Mouse (Mus musculus) midbrain, embryonic 16.5 days (tissue): Measurements from ENCODE around the gene Akap13. TPM values are rescaled to one million over a fixed set of nuclear protein-coding genes. Genes with fewer than 3 reads are reported as not detected.

Experiments used
- ATAC-seq: fragments of 200-750 bp; cut with Nextera tagmentation; 2 replicates; pipeline ENCODE4 v1.8.0; 2017; ENCODE audit warnings: moderate TSS enrichment
- H3K27ac ChIP-seq: fragments of 300-500 bp; sonication (generic); 2 replicates; pipeline ENCODE4 v1.5.1; 2014; ENCODE audit warnings: mild to moderate bottlenecking, low read length, mixed read lengths
- H3K27me3 ChIP-seq: fragments of 300-500 bp; sonication (generic); 2 replicates; pipeline ENCODE4 v1.6.1; 2014; ENCODE audit warnings: low read depth, low read length, mixed read lengths; ENCODE audit not compliant: control insufficient read depth, insufficient read depth
- H3K36me3 ChIP-seq: fragments of 300-500 bp; sonication (generic); 2 replicates; pipeline ENCODE4 v1.6.1; 2014; ENCODE audit warnings: mild to moderate bottlenecking, low read length, moderate library complexity, mixed read lengths; ENCODE audit not compliant: control insufficient read depth, insufficient read depth
- H3K4me1 ChIP-seq: fragments of 300-500 bp; sonication (generic); 2 replicates; pipeline ENCODE4 v1.6.1; 2014; ENCODE audit warnings: mild to moderate bottlenecking, low read length, mixed read lengths; ENCODE audit not compliant: control insufficient read depth, insufficient read depth
- H3K4me2 ChIP-seq: fragments of 300-500 bp; sonication (generic); 2 replicates; pipeline ENCODE4 v1.6.1; 2014; ENCODE audit warnings: mild to moderate bottlenecking, low read length, mixed read lengths
- H3K4me3 ChIP-seq: fragments of 300-500 bp; sonication (generic); 2 replicates; pipeline ENCODE4 v1.5.1; 2014; ENCODE audit warnings: low read depth, mild to moderate bottlenecking, low read length, moderate library complexity, mixed read lengths
- H3K9ac ChIP-seq: fragments of 300-500 bp; sonication (generic); 2 replicates; pipeline ENCODE4 v1.6.1; 2014; ENCODE audit warnings: low read depth, low read length, mixed read lengths
- H3K9me3 ChIP-seq: fragments of 300-500 bp; sonication (generic); replicated peaks from 2 replicates; pipeline ENCODE4 v1.6.1; 2014; ENCODE audit warnings: mild to moderate bottlenecking, low read length, mixed read lengths; ENCODE audit not compliant: control insufficient read depth, poor library complexity, severe bottlenecking
- WGBS: fragments of 180-500 bp; shearing (Covaris S2); extraction: QIAGEN DNeasy Blood & Tissue Kit; methylation state at CpG from one replicate; pipeline ENCODE4 v1.1.7; 2014; 5-methylcytosine and 5-hydroxymethylcytosine counted together
- polyA plus RNA-seq: library from polyadenylated mRNA; unstranded; fragments of >200 nt; fragmentation: Nextera tagmentation; extraction: Ambion mirVana; gene quantifications from 2 replicates; pipeline ENCODE4 v1.2.1, GENCODE M21; 2015

Akap13 gene
- polyA plus RNA-seq, 1 experiment from 2014 or later, result 10.7 TPM

DNA sequence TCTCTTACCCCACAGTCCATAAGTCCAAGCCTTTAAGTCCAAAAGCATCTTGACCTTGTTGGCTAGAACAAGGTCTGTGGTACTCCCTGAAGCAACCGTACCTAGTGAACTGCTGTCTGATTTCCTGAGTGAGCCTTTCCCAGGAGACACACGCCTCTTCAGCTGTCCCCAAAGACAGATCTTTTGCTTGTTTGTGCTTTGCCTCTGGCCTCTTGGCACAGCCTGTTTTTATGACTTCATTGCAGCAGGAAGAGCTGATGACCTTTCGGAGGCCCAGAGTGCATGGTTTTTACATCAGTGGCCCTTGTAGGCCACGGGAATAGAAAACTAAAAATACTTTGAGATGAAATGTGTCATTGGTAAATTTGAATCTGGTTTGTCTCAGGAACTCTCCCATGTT is 260.6 kb downstream of the Akap13 start:
- no peaks in the 10 kb centered on the region for H3K9me3 ChIP-seq
- ATAC-seq, result no peak
- H3K27ac ChIP-seq, result no peak overlapping the region
- H3K4me2 ChIP-seq, result no peak overlapping the region
- H3K9ac ChIP-seq, result no peak overlapping the region
- H3K4me1 ChIP-seq, result no peaks in the 10 kb centered on the region
- no peaks in the 10 kb centered on the region for H3K27me3 ChIP-seq
- WGBS, result 90% methylated on average over 4 of the region's 4 CpGs
- H3K36me3 ChIP-seq, result no peaks in the 10 kb centered on the region
- no peak overlapping the region for H3K4me3 ChIP-seq

DNA sequence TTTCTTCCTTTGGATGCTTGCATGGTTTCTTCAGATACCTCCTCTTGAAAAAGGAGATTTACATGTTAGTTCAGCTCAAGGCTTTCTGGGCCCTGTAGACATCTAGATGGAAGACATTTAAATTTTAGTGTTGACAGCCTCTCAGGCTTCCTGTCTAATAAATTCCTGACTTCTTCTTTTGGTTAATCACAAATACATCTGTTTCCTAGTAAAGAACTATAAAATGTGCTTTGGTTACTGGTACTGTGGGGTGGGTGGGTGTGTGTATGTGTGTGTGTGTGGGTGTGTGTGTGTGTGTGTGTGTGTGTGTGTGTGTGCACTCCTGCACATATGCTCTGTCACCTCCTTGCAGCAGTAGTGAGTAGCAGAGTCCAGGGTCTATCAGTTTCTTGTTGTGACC is 262.0 kb downstream of the Akap13 start:
- no peaks in the 10 kb centered on the region for H3K4me1 ChIP-seq
- no peaks in the 10 kb centered on the region for H3K9me3 ChIP-seq
- no peak for ATAC-seq
- no peak overlapping the region for H3K4me2 ChIP-seq
- no peaks in the 10 kb centered on the region for H3K36me3 ChIP-seq
- no peak overlapping the region for H3K9ac ChIP-seq
- no peaks in the 10 kb centered on the region for H3K27me3 ChIP-seq
- no peak overlapping the region for H3K27ac ChIP-seq
- no peak overlapping the region for H3K4me3 ChIP-seq

DNA sequence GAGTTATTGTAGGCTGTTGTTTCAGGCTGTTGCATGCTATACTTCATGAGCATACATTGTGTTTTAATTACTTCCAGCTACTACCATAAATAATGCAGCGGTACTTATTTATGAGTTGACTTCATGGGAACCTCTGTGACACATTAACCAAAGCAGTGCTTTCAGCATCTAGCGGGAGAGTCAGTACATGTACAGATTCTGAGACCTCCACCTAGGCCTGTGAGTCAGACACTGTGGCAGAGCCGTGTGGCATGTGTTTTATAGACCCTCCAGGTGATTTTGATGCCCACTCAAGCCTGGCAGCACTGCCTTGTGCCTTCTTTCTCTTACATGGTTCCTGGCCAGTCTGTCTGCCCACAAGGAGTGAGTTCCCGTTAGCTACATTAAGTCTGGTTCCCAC is 266.0 kb downstream of the Akap13 start:
- H3K27ac ChIP-seq, result no peak overlapping the region
- no peak for ATAC-seq
- WGBS, result 96% methylated on average over 4 of the region's 4 CpGs
- H3K4me1 ChIP-seq, result no peaks in the 10 kb centered on the region
- H3K27me3 ChIP-seq, result no peaks in the 10 kb centered on the region
- H3K4me2 ChIP-seq, result no peak overlapping the region
- H3K9me3 ChIP-seq, result no peaks in the 10 kb centered on the region
- H3K9ac ChIP-seq, result no peak overlapping the region
- no peak overlapping the region for H3K4me3 ChIP-seq
- H3K36me3 ChIP-seq, result no peaks in the 10 kb centered on the region

DNA sequence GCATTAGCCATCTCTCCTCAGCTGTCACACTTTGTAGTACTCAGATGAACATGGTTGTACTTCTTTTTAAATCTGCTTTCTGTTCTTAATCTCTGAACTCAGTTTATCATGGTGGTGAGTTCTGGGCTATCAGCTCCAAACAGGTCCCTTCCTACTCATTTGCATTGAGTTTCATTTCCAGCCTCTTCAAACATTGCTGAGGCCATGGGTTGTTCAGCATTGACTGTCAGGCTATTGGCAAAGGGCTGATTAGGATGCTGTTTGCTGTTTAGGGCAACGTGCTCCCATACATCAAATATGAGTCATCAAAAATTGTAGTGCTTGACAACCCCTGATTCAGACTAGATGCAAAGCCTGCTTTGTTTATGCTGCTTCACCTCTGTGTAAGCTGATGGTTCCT is 268.7 kb downstream of the Akap13 start:
- no peaks in the 10 kb centered on the region for H3K4me1 ChIP-seq
- ATAC-seq, result no peak
- no peaks in the 10 kb centered on the region for H3K27me3 ChIP-seq
- no peak overlapping the region for H3K9ac ChIP-seq
- no peak overlapping the region for H3K4me3 ChIP-seq
- no peak overlapping the region for H3K27ac ChIP-seq
- no peaks in the 10 kb centered on the region for H3K9me3 ChIP-seq
- no peak overlapping the region for H3K4me2 ChIP-seq
- 97% methylated on average over 1 of the region's 1 CpGs for WGBS
- H3K36me3 ChIP-seq, result 0 out of 2 replicates have a peak, but pooled peaks cover under 1% of the 10 kb centered on the region

DNA sequence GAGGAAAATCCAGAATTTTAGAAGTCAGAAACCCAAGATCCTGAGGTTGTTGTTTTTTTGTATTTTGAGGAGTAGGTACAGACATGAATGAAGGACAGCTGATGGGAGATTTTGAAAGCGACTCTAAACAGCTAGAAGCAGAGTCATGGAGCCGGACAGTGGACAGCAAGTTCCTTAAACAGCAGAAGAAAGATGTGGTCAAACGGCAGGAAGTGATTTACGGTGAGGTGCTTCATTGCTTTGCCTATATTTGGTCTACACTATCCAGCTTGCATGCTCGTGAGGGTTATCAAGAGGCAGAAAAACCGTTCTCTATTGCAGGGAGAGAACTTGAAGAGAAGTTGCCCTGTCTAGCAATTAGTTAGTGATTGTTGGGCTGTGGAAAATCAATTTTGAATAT is 270.6 kb downstream of the Akap13 start:
- H3K4me3 ChIP-seq, result no peak overlapping the region
- 0 out of 2 replicates have a peak, but pooled peaks cover 3% of the 10 kb centered on the region for H3K36me3 ChIP-seq
- no peaks in the 10 kb centered on the region for H3K4me1 ChIP-seq
- no peaks in the 10 kb centered on the region for H3K9me3 ChIP-seq
- H3K27me3 ChIP-seq, result no peaks in the 10 kb centered on the region
- no peak overlapping the region for H3K4me2 ChIP-seq
- ATAC-seq, result no peak
- H3K27ac ChIP-seq, result no peak overlapping the region
- no peak overlapping the region for H3K9ac ChIP-seq
- 96% methylated on average over 6 of the region's 6 CpGs for whole genome bisulfite sequencing

DNA sequence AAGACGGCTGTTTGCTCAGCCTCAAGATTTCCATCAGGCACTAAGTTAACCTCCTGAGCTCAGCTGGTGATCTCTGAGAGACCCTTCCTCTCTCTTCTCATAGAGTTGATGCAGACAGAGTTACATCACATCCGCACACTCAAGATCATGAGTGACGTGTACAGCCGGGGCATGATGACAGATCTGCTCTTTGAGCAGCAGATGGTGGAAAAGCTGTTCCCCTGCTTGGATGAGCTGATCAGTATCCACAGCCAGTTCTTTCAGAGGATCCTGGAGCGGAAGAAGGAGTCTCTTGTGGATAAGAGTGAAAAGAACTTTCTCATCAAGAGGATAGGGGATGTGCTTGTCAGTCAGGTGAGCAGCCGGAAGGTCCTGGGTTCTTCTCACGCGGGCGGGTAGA is 271.5 kb downstream of the Akap13 start:
- WGBS, result 91% methylated on average over 9 of the region's 9 CpGs
- Histone ChIP-seq H3K4me2 (no peak overlapping the region), H3K4me1 (no peaks in the 10 kb centered on the region), H3K9ac (no peak overlapping the region), H3K27ac (no peak overlapping the region), H3K9me3 (no peaks in the 10 kb centered on the region), H3K27me3 (no peaks in the 10 kb centered on the region), H3K36me3 (0 out of 2 replicates have a peak, but pooled peaks cover 3% of the 10 kb centered on the region), H3K4me3 (no peak overlapping the region)
- no peak for ATAC-seq

DNA sequence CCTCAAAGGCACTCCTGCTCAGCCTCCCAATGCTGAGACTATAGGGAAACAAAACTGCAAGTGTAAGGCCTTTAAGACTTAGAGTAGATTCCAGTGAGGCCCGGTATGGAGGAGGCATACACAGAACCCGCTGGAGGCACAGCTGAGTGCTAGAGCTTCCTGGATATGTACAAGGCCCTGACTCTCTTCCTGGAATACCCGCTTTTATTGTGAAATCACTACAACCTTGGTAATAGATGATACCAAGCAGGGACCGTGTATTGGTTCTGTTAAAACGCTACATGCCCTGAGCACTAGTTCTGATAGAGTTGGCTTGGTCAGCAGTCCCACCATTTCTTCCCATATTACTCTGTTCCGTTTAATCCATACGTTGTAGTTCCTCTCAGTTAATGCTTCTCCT is 274.3 kb downstream of the Akap13 start:
- H3K27me3 ChIP-seq, result no peaks in the 10 kb centered on the region
- ATAC-seq, result no peak
- H3K4me3 ChIP-seq, result no peak overlapping the region
- WGBS, result 93% methylated on average over 7 of the region's 7 CpGs
- no peaks in the 10 kb centered on the region for H3K9me3 ChIP-seq
- 0 out of 2 replicates have a peak, but pooled peaks cover 3% of the 10 kb centered on the region for H3K36me3 ChIP-seq
- H3K27ac ChIP-seq, result no peak overlapping the region
- H3K9ac ChIP-seq, result no peak overlapping the region
- H3K4me1 ChIP-seq, result no peaks in the 10 kb centered on the region
- H3K4me2 ChIP-seq, result no peak overlapping the region

DNA sequence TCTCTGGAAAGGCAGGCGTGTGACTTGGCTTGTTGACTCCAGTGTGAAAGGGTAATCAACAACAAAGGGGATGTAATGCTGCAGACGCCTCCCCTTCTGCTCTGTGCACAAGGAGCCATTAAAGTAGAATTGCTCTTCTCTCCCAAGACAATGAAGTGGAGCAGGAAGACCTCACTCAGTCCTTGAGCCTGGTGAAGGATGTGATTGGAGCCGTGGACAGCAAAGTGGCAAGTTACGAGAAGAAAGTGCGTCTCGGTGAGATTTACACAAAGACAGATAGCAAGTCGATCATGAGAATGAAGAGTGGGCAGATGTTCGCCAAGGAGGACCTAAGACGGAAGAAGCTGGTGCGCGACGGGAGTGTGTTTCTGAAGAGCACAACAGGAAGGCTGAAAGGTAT is 274.9 kb downstream of the Akap13 start:
- 95% methylated on average over 12 of the region's 12 CpGs for WGBS
- H3K27me3 ChIP-seq, result no peaks in the 10 kb centered on the region

DNA sequence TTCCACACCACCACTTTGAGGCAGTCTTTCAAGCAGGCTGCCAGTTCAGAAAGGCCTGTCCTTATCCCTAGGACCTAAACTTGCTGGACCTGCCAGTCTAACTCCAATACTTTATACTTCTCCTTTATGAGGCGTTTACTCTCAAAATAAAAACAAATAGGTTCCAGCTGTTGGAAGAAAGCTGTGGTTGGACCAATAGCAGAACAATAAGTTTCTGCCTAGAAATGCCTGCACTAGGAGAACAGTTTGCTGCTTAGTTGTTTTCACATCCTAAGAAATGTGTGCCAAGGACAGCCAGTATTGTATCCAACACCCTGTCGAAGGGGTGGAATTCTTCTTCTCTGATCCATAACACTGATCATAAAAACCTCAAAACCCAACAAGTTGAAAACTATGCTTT is 276.6 kb downstream of the Akap13 start:
- WGBS, result 93% methylated on average over 2 of the region's 2 CpGs
- Histone ChIP-seq H3K9me3 (no peaks in the 10 kb centered on the region), H3K4me1 (no peaks in the 10 kb centered on the region), H3K4me2 (no peak overlapping the region), H3K36me3 (0 out of 2 replicates have a peak, but pooled peaks cover 3% of the 10 kb centered on the region), H3K27ac (no peak overlapping the region), H3K4me3 (no peak overlapping the region), H3K27me3 (no peaks in the 10 kb centered on the region), H3K9ac (no peak overlapping the region)
- no peak for ATAC-seq

More for the DNA sequence above, 274.9 kb downstream of the Akap13 start:
- H3K9me3 ChIP-seq, result no peaks in the 10 kb centered on the region
- no peaks in the 10 kb centered on the region for H3K4me1 ChIP-seq
- no peak overlapping the region for H3K4me3 ChIP-seq
- 0 out of 2 replicates have a peak, but pooled peaks cover 3% of the 10 kb centered on the region for H3K36me3 ChIP-seq
- H3K27ac ChIP-seq, result no peak overlapping the region
- no peak for ATAC-seq
- H3K4me2 ChIP-seq, result no peak overlapping the region
- H3K9ac ChIP-seq, result no peak overlapping the region
